Mouse (Mus musculus): Measurements from ENCODE around the gene Ank2.

- no peak for TF ChIP-seq CTCF (IDR thresholded peaks at IDR 0.05; ENCODE audit: control insufficient read depth, insufficient read depth, insufficient replicate concordance, low read depth, low read length)
- no peak for TF ChIP-seq POLR2A (IDR thresholded peaks at IDR 0.05; ENCODE audit: control insufficient read depth, low read depth, low read length)
These were observed 439.5 kb downstream of the Ank2 start for GRCm38 (mm10) chr3:127059671-127060070.
